Mouse (Mus musculus) C2C12 (cell line): ENCODE results near the gene Efna2.

Experiments used
- CEBPB ChIP-seq: IDR thresholded peaks from one replicate; pipeline ENCODE4 v1.6.1; 2011; ENCODE audit warnings: low read depth, mild to moderate bottlenecking, control low read depth, moderate library complexity
- CTCF ChIP-seq: IDR thresholded peaks from one replicate; pipeline ENCODE4 v1.5.1; 2011; ENCODE audit not compliant: control insufficient read depth, insufficient read depth, insufficient read length
- FOSL1 ChIP-seq: IDR thresholded peaks from one replicate; pipeline ENCODE4 v1.8.0; 2011; ENCODE audit warnings: mild to moderate bottlenecking, low read length; ENCODE audit not compliant: poor library complexity, insufficient read depth, severe bottlenecking
- MAX ChIP-seq: IDR thresholded peaks from one replicate; pipeline ENCODE4 v1.6.1; 2011; ENCODE audit warnings: mild to moderate bottlenecking, control low read depth
- MYOD1 ChIP-seq: IDR thresholded peaks from one replicate; pipeline ENCODE4 v1.6.1; 2011; ENCODE audit warnings: low read depth; ENCODE audit not compliant: control insufficient read depth, insufficient read length
- USF1 ChIP-seq: IDR thresholded peaks from one replicate; pipeline ENCODE4 v1.6.1; 2011; ENCODE audit warnings: low read depth, mild to moderate bottlenecking, control low read depth, moderate library complexity

DNA sequence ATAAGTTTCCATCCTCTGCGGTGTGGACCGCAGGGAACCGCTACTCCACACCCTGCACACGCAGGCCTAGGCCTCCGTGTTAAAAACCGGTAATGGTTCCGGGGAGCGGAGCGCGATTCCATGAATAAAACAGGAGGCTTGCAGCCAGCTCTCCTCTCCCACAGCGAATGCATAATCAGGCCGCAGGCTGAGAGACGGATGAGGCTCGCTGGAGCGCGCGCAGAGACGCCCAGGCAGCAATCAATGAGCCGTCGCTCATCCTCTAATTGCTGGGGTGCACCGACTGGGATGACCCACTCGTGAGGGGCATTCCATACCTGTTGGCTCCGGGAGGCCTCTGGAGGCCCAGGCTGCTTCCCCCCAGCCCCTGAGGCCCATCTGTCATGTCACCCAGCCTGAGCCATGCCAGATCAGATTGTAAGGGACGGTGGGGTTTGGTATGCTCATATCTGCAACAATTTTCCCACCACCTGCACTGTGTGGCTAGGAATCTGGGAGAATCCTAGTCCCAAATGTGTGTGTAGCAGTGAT lies 29.6 kb downstream of the Efna2 start:
- TF ChIP-seq CTCF = no peak
- TF ChIP-seq MAX = no peak
- TF ChIP-seq CEBPB = no peak
- TF ChIP-seq MYOD1 = no peak
- TF ChIP-seq USF1 = no peak
- no peak for TF ChIP-seq FOSL1
